Mouse (Mus musculus): ENCODE results near the gene Bud31.

- TF ChIP-seq POLR2A (IDR thresholded peaks at IDR 0.05; ENCODE audit: borderline replicate concordance, low read depth, low read length), result no peak
- TF ChIP-seq CTCF (IDR thresholded peaks at IDR 0.05; ENCODE audit: low read depth, low read length), result no peak
Observed at GRCm38 (mm10) chr5:145102706-145103105, 37.5 kb upstream of the Bud31 start.

All from bone marrow macrophage, adult 2 months (primary cell).